Comparison of ENCODE assay signal across 33 mouse cellular contexts in the genomic region with DNA sequence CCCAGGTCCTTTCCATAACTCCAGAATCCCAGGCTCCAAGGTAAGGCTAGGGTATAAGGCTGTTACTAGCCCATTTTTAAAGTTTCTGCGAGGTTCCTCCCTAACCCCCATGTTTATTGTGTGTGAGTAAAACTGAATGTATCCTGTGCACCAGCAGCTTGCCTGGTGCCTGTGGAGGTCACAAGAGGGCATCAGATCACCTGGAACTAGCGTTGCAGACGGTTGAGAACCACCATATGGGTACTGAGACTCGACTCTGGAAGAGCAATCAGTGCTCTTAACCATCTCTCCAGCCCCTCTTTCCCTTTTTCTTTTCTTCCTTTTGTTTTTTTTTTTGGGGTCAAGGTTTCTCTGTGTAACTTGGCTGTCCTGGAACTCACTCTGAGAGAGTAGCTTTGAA. TPM values are rescaled to one million over a fixed set of nuclear protein-coding genes. Genes with fewer than 3 reads are reported as not detected.
DNase-seq lines count a peak whose midpoint lies in the region; TF ChIP-seq lines count a peak whose summit lies in the region.
"Had no signal": no experiment of that assay in that cellular context is flagged by ENCODE, and none has a peak within 500 bp of the region (broad histone marks: within the 10 kb centered on the region; RNA-seq: fewer than 3 reads in every experiment).

No protein-coding gene starts in this region.

- H3K9me3 ChIP-seq in ES-Bruce4 (replicated peaks; ENCODE audit: control insufficient read depth, insufficient read depth, low read length, poor library complexity, severe bottlenecking) = no peaks in the 10 kb centered on the region
- H3K9me3 ChIP-seq: embryonic facial prominence, embryonic 10.5 days; embryonic facial prominence, embryonic 13.5 days; forebrain, embryonic 12.5 days; forebrain, embryonic 15.5 days; G1E; heart, embryonic 10.5 days; heart, embryonic 13.5 days had no signal

- TF ChIP-seq CTCF in gastrocnemius, adult 2 months (IDR thresholded peaks at IDR 0.05) = peak; percentile 13; the same call in 1 of the 2 replicates
- TF ChIP-seq CTCF in left cerebral cortex, adult 2 months (IDR thresholded peaks at IDR 0.05) = peak; percentile 6; the same call in 1 of the 2 replicates
- TF ChIP-seq CTCF in ES-Bruce4 (IDR thresholded peaks at IDR 0.05; ENCODE audit: low read depth, low read length) = peak; percentile 3

- DNase-seq in gastrocnemius, adult 2 months = no peak
- no peak for DNase-seq in gastrocnemius, postnatal 10 days
- no peak for DNase-seq in left cerebral cortex, adult 2 months (ENCODE audit: extremely low spot score in 1 of 2, low spot score in 2 of 2)
- DNase-seq in left cerebral cortex, adult 18-20 months (ENCODE audit: low spot score in 2 of 2) = no peak
- no peak for DNase-seq in adrenal gland, adult 18-20 months (ENCODE audit: low spot score in 2 of 2)
- DNase-seq: adrenal gland, adult 2 months; adrenal gland, postnatal 14 days; cerebellum, adult 11-12 months; embryo, embryonic 11 days; gastrocnemius, postnatal 14 days; heart, postnatal 14 days; heart, postnatal 4 days had no signal

- no peak overlapping the region for H3K27ac ChIP-seq in gastrocnemius, adult 2 months
- H3K27ac ChIP-seq in left cerebral cortex, adult 2 months = no peak overlapping the region
- H3K27ac ChIP-seq in ES-Bruce4 (ENCODE audit: insufficient read depth, low read length) = no peak overlapping the region
- H3K27ac ChIP-seq: embryonic facial prominence, embryonic 10.5 days; embryonic facial prominence, embryonic 13.5 days; forebrain, embryonic 12.5 days; forebrain, embryonic 15.5 days; heart, embryonic 10.5 days; heart, embryonic 13.5 days; hindbrain, embryonic 14.5 days; hindbrain, postnatal 0 days had no signal

- H3K36me3 ChIP-seq in ES-Bruce4 (ENCODE audit: control insufficient read depth, insufficient read depth, low read length, poor library complexity, severe bottlenecking) = no peaks in the 10 kb centered on the region

- TF ChIP-seq POLR2A in ES-Bruce4 (IDR thresholded peaks at IDR 0.05; ENCODE audit: insufficient read depth, low read length) = no peak

- H3K27me3 ChIP-seq in ES-Bruce4 (ENCODE audit: control insufficient read depth, insufficient read depth, low read length, poor library complexity, severe bottlenecking) = no peaks in the 10 kb centered on the region
- H3K27me3 ChIP-seq: embryonic facial prominence, embryonic 13.5 days; forebrain, embryonic 12.5 days; forebrain, embryonic 15.5 days; heart, embryonic 13.5 days; Patski had no signal

- TF ChIP-seq EP300 in ES-Bruce4 (IDR thresholded peaks at IDR 0.05; ENCODE audit: insufficient read depth, low read depth, low read length) = no peak

- no peak overlapping the region for H3K4me3 ChIP-seq in gastrocnemius, adult 2 months
- no peak overlapping the region for H3K4me3 ChIP-seq in left cerebral cortex, adult 2 months
- H3K4me3 ChIP-seq in ES-Bruce4 (ENCODE audit: low read depth, low read length) = no peak overlapping the region
- H3K4me3 ChIP-seq: embryonic facial prominence, embryonic 10.5 days; embryonic facial prominence, embryonic 13.5 days; erythroblast, embryonic 14.5 days; forebrain, embryonic 12.5 days; forebrain, embryonic 15.5 days; heart, embryonic 10.5 days; heart, embryonic 13.5 days had no signal

- H3K4me1 ChIP-seq in ES-Bruce4 (ENCODE audit: control insufficient read depth, insufficient read depth, low read length) = no peaks in the 10 kb centered on the region

- H3K9ac ChIP-seq in ES-Bruce4 (ENCODE audit: low read depth, poor library complexity, severe bottlenecking) = no peak overlapping the region
- H3K9ac ChIP-seq: embryonic facial prominence, embryonic 13.5 days; forebrain, embryonic 12.5 days; forebrain, embryonic 15.5 days; heart, embryonic 13.5 days; hindbrain, embryonic 14.5 days had no signal

- intact Hi-C loops in gastrocnemius, adult 2 months (cut with DNase I) = no loop called here
- intact Hi-C loops in left cerebral cortex, adult 2 months (cut with DNase I) = no loop called here

RNA-seq across cellular contexts. Expression of gene Lrcol1, which starts 35.3 kb away (rescaled TPM):
- not detected for total RNA-seq in gastrocnemius, adult 2 months (2021)
- total RNA-seq in gastrocnemius, postnatal 10 days (2021) = not detected
- total RNA-seq in left cerebral cortex, adult 2 months (2021) = not detected
- total RNA-seq in left cerebral cortex, adult 18-20 months (2021) = not detected
- polyA plus RNA-seq in ES-Bruce4 (2011; ENCODE audit: insufficient read depth, insufficient read length, low read depth, missing spikeins) = not detected in 2 replicates
- not detected for total RNA-seq in adrenal gland, adult 18-20 months (2021)
- total RNA-seq: adrenal gland, adult 2 months; adrenal gland, postnatal 14 days; adrenal gland, postnatal 4 days; G1E; gastrocnemius, postnatal 14 days; gastrocnemius, postnatal 4 days; heart, postnatal 14 days; heart, postnatal 4 days; hindbrain, postnatal 0 days had no signal
- polyA plus RNA-seq: adrenal gland, adult 2 months; C2C12; CD4-positive, CD25-positive, alpha-beta regulatory T cell, adult 4 months; cortical plate, adult 2 months; embryonic facial prominence, embryonic 10.5 days; embryonic facial prominence, embryonic 13.5 days; erythroblast, embryonic 14.5 days; forebrain, embryonic 12.5 days; forebrain, embryonic 15.5 days; G1E; heart, embryonic 10.5 days; heart, embryonic 13.5 days; heart, embryonic 16.5 days; hindbrain, embryonic 11.5 days; hindbrain, embryonic 14.5 days; intestine, embryonic 16.5 days; Patski had no signal

RNA-seq across cellular contexts. Expression of gene P2rx2, which starts 36.8 kb away (rescaled TPM):
- total RNA-seq in gastrocnemius, adult 2 months (2021) = not detected
- not detected for total RNA-seq in gastrocnemius, postnatal 10 days (2021)
- total RNA-seq in left cerebral cortex, adult 2 months (2021) = under 1 TPM in 1 of 2 experiments, not detected in 1; 0.26 TPM
- total RNA-seq in left cerebral cortex, adult 18-20 months (2021) = under 1 TPM in 1 of 2 experiments, not detected in 1; 0.23 TPM
- 0.58 and 1.2 TPM in 2 replicates for polyA plus RNA-seq in ES-Bruce4 (2011; ENCODE audit: insufficient read depth, insufficient read length, low read depth, missing spikeins)
- total RNA-seq in adrenal gland, adult 18-20 months (2021) = under 1 TPM; 0.54 to 0.80 TPM
- total RNA-seq: G1E; gastrocnemius, postnatal 14 days; gastrocnemius, postnatal 4 days; heart, postnatal 14 days; heart, postnatal 4 days had no signal
- polyA plus RNA-seq: CD4-positive, CD25-positive, alpha-beta regulatory T cell, adult 4 months; erythroblast, embryonic 14.5 days; G1E; inflammation-experienced regulatory T-cells, adult 6 months had no signal
